Mouse (Mus musculus) liver, adult 2 months (tissue): ENCODE measurements at regions not wholly inside any gene's neighbourhood (a gene's known extent, or its start where the extent isn't known, plus 50 kb on each side); places are given as distances from the start of the nearest gene placed in this dataset.

ENCODE experiments used
- CTCF ChIP-seq: fragments of 200-500 bp; IDR thresholded peaks from 2 replicates; pipeline ENCODE4 v1.5.1; 2011; ENCODE audit warnings: low read depth, low read length, control low read depth
- POLR2A ChIP-seq: fragments of 200-500 bp; IDR thresholded peaks from 2 replicates; pipeline ENCODE4 v1.6.1; 2011; ENCODE audit warnings: low read length, control low read depth; ENCODE audit not compliant: insufficient read depth; ENCODE audit errors: extremely low read depth

- no peak for TF ChIP-seq CTCF
- no peak for TF ChIP-seq POLR2A
These were observed 352.1 kb upstream of the Arid1b start for GRCm38 (mm10) chr17:4642046-4642445.
